13 mouse cellular contexts compared by ENCODE assay signal in genomic region chr17:81403121-81403520, GRCm38 (mm10). TPM values are rescaled to one million over a fixed set of nuclear protein-coding genes. Genes with fewer than 3 reads are reported as not detected.
DNase-seq lines count a peak whose midpoint lies in the region; ATAC-seq lines count a peak whose summit lies in the region.
"Had no signal": no experiment of that assay in that cellular context is flagged by ENCODE, and none has a peak within 500 bp of the region (broad histone marks: within the 10 kb centered on the region; RNA-seq: fewer than 3 reads in every experiment).

No protein-coding gene starts in this region.

- H3K27ac ChIP-seq in forebrain, embryonic 14.5 days (ENCODE audit: low read depth, low read length): peak overlapping the region; percentile 44; the same call in 1 of the 2 replicates
- no peak overlapping the region for H3K27ac ChIP-seq in forebrain, embryonic 11.5 days (ENCODE audit: low read depth, low read length)
- H3K27ac ChIP-seq: liver, embryonic 14.5 days had no signal

- 90% methylated on average over 4 of the region's 4 CpGs for WGBS in forebrain, embryonic 14.5 days
- WGBS in forebrain, embryonic 11.5 days: 91% methylated on average over 4 of the region's 4 CpGs

- DNase-seq in forebrain, embryonic 14.5 days (ENCODE audit: low spot score): no peak
- no peak for DNase-seq in forebrain, embryonic 11.5 days (ENCODE audit: low spot score)
- peak; percentile 25 for DNase-seq in urinary bladder, postnatal 14 days (ENCODE audit: low spot score)
- no peak for DNase-seq in urinary bladder, postnatal 10 days (ENCODE audit: low spot score)
- DNase-seq in heart, postnatal 36 days: peak; percentile 36 to 55
- DNase-seq in retina, postnatal 1 day: peak; percentile 22
- no peak for DNase-seq in left cerebral cortex, adult 8-10 months (ENCODE audit: low spot score in 2 of 2)
- DNase-seq: kidney, adult 9 months had no signal

- H3K9ac ChIP-seq in forebrain, embryonic 14.5 days (ENCODE audit: low read length): no peak overlapping the region
- H3K9ac ChIP-seq in forebrain, embryonic 11.5 days (ENCODE audit: low read length): no peak overlapping the region
- H3K9ac ChIP-seq: liver, embryonic 14.5 days had no signal

- intact Hi-C loops in heart, postnatal 36 days (cut with DNase I): no loop called here

- no peak overlapping the region for H3K4me2 ChIP-seq in forebrain, embryonic 14.5 days (ENCODE audit: low read length)
- H3K4me2 ChIP-seq in forebrain, embryonic 11.5 days (ENCODE audit: low read depth, low read length, severe bottlenecking): no peak overlapping the region

- no peak; the same call in 1 of the 2 replicates for ATAC-seq in forebrain, embryonic 14.5 days
- no peak for ATAC-seq in forebrain, embryonic 11.5 days (replicated peaks; ENCODE audit: low FRiP score)
- ATAC-seq in frontal cortex, adult (ENCODE audit: low TSS enrichment): no peak

- H3K36me3 ChIP-seq in forebrain, embryonic 14.5 days (ENCODE audit: control insufficient read depth, insufficient read depth, low read length): 0 out of 2 replicates have a peak, but pooled peaks cover 7% of the 10 kb centered on the region
- no peaks in the 10 kb centered on the region for H3K36me3 ChIP-seq in forebrain, embryonic 11.5 days (ENCODE audit: control insufficient read depth, insufficient read depth, low read length)

- H3K4me3 ChIP-seq in forebrain, embryonic 14.5 days (ENCODE audit: low read depth, low read length): no peak overlapping the region
- no peak overlapping the region for H3K4me3 ChIP-seq in forebrain, embryonic 11.5 days (ENCODE audit: low read depth, low read length)

- H3K27me3 ChIP-seq in forebrain, embryonic 14.5 days (replicated peaks; ENCODE audit: control insufficient read depth, insufficient read depth, low read length): no peaks in the 10 kb centered on the region
- no peaks in the 10 kb centered on the region for H3K27me3 ChIP-seq in forebrain, embryonic 11.5 days (ENCODE audit: control insufficient read depth, insufficient read depth, low read length)

- no peaks in the 10 kb centered on the region for H3K9me3 ChIP-seq in forebrain, embryonic 14.5 days (replicated peaks; ENCODE audit: control insufficient read depth, low read length)
- no peaks in the 10 kb centered on the region for H3K9me3 ChIP-seq in forebrain, embryonic 11.5 days (ENCODE audit: control insufficient read depth, low read length)

- H3K4me1 ChIP-seq in forebrain, embryonic 14.5 days (ENCODE audit: control insufficient read depth, insufficient read depth, low read length): peaks cover 9% of the 10 kb centered on the region
- H3K4me1 ChIP-seq in forebrain, embryonic 11.5 days (replicated peaks; ENCODE audit: control insufficient read depth, insufficient read depth, low read length): peaks cover 3% of the 10 kb centered on the region; the same call in 1 of the 2 replicates

RNA-seq across cellular contexts. Expression of gene Gm11096, which starts 38.4 kb away (rescaled TPM):
- polyA plus RNA-seq in forebrain, embryonic 14.5 days (2014; fragmentation: Nextera tagmentation; extraction: Ambion mirVana): not detected in 2 replicates
- not detected in 2 replicates for polyA plus RNA-seq in forebrain, embryonic 11.5 days (2014; fragmentation: Nextera tagmentation; extraction: Ambion mirVana)
- not detected for total RNA-seq in heart, postnatal 36 days (2021)
- not detected for total RNA-seq in left cerebral cortex, adult 8-10 months (2022)
- polyA plus RNA-seq: C2C12; cerebellum, adult 2 months; liver, embryonic 14.5 days; spleen, adult 2 months had no signal

Comparison
In these comparisons a context has a peak if more than half of its experiments do, and no peak if none do; other contexts are left out.
1. DNase-seq: peak in urinary bladder, postnatal 14 days (single experiment), heart, postnatal 36 days (2 of 2) and retina, postnatal 1 day (single experiment); none in forebrain, embryonic 14.5 days (single experiment), forebrain, embryonic 11.5 days (single experiment), urinary bladder, postnatal 10 days (single experiment) and left cerebral cortex, adult 8-10 months (0 of 2).